Mouse (Mus musculus): ENCODE measurements around the gene Dscaml1. TPM values are rescaled to one million over a fixed set of nuclear protein-coding genes. Genes with fewer than 3 reads are reported as not detected.
A peak's percentile ranks its signal among the peaks of the same experiment; 100 is the strongest.

The Dscaml1 gene
- polyA plus RNA-seq, 1 experiment, result 1.3 TPM

DNA sequence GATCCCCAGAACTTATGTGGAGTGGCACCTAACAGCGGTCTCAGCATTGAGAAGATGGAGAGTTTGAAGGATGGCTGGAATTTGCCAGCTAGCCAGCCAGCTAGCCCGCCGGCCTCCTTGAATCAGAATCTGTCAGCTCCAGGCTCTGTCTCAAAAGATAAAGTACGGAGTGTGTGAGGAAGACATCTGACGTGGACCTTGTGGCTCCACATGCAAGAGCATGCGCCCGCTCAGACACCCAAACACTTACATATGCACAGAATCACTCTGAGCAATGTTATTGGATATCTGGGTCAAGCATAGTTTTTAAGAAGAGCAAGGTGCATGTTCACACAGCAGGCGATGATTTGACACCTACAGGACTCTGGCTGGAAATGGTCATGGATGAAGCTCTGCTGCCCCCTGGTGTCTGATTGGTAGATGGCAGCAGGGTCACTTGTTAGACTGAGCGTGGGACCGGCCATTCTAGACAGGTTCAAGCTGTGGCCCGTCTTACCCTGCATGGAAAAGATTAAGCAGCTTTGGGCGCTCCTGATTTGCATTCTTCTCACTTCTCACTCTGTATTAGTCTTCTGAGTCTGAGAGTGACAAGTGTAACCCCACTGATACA is 37.9 kb upstream of the Dscaml1 start:
- Histone ChIP-seq H3K36me3 (ENCODE audit: control insufficient read depth, insufficient read depth, low read length) (no peaks in the 10 kb centered on the region), H3K4me1 (ENCODE audit: control insufficient read depth, insufficient read depth, insufficient read length) (no peaks in the 10 kb centered on the region), H3K27ac (ENCODE audit: insufficient read depth, low read length) (no peak overlapping the region), H3K4me3 (ENCODE audit: extremely low read depth, insufficient read depth, insufficient read length) (no peak overlapping the region), H3K27me3 (ENCODE audit: control insufficient read depth, insufficient read depth, low read length) (no peaks in the 10 kb centered on the region)
- peak; percentile 63 to 85 for DNase-seq (ENCODE audit: low read depth in 1 of 2, low spot score in 2 of 2)
- WGBS, result 48% methylated on average over 12 of the region's 12 CpGs
- TF ChIP-seq POLR2A (IDR thresholded peaks at IDR 0.05; ENCODE audit: low read depth, low read length) (no peak), CTCF (IDR thresholded peaks at IDR 0.05; ENCODE audit: extremely low read depth, insufficient read depth, insufficient read length, insufficient replicate concordance) (peak; percentile 93; the same call in 1 of the 2 replicates)

DNA sequence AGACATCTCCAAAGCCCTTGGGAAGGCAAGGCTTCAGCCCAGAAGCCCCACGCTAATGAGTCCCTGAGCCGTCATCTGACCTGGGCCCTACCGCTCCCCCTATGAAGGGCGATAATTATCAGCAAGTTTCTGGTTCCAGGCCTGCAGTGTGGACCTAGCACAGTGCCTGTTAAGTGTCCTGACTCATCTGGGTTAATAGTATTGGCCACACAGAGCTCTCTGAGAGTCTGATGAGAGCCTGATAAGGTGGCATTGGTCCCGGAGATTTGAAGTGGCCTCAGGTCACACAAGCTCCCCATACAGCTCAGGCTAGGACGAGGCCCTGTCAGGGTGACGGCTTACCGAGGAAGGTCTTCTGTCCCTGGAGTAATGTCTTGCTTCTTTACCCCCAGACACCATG is 36.8 kb upstream of the Dscaml1 start:
- Histone ChIP-seq H3K27me3 (ENCODE audit: control insufficient read depth, insufficient read depth, low read length) (no peaks in the 10 kb centered on the region), H3K36me3 (ENCODE audit: control insufficient read depth, insufficient read depth, low read length) (no peaks in the 10 kb centered on the region), H3K27ac (ENCODE audit: insufficient read depth, low read length) (no peak overlapping the region), H3K4me3 (ENCODE audit: extremely low read depth, insufficient read depth, insufficient read length) (no peak overlapping the region), H3K4me1 (ENCODE audit: control insufficient read depth, insufficient read depth, insufficient read length) (no peaks in the 10 kb centered on the region)
- no peak for DNase-seq (ENCODE audit: low read depth in 1 of 2, low spot score in 2 of 2)
- 90% methylated on average over 8 of the region's 8 CpGs for WGBS
- TF ChIP-seq CTCF (IDR thresholded peaks at IDR 0.05; ENCODE audit: extremely low read depth, insufficient read depth, insufficient read length, insufficient replicate concordance) (no peak), POLR2A (IDR thresholded peaks at IDR 0.05; ENCODE audit: low read depth, low read length) (no peak)

DNA sequence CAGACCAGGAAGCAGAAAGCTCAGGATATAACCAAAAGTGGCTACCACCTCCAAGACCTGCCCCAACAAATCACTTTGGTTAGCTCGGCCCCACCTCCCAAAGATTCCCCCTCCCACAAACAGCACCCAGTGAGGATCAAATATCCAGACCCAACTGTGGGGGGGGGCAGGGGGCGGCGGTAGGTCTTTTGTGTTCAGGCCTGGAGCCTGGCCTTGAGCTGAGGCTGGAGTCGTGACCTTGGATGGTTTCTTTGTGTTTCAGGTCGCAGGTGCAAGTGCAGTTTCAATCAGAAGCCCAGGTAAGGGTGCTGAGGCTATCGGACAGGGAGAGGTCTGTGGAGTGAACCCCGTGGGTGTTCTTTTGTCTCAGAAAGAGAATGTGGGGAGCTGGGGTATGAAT is 35.1 kb upstream of the Dscaml1 start:
- no peak overlapping the region for H3K27ac ChIP-seq (ENCODE audit: insufficient read depth, low read length)
- no peak overlapping the region for H3K4me3 ChIP-seq (ENCODE audit: extremely low read depth, insufficient read depth, insufficient read length)
- no peaks in the 10 kb centered on the region for H3K36me3 ChIP-seq (ENCODE audit: control insufficient read depth, insufficient read depth, low read length)
- DNase-seq (ENCODE audit: low read depth in 1 of 2, low spot score in 2 of 2), result no peak
- 89% methylated on average over 7 of the region's 7 CpGs for WGBS
- no peaks in the 10 kb centered on the region for H3K27me3 ChIP-seq (ENCODE audit: control insufficient read depth, insufficient read depth, low read length)
- H3K4me1 ChIP-seq (ENCODE audit: control insufficient read depth, insufficient read depth, insufficient read length), result no peaks in the 10 kb centered on the region
- no peak for TF ChIP-seq CTCF (IDR thresholded peaks at IDR 0.05; ENCODE audit: extremely low read depth, insufficient read depth, insufficient read length, insufficient replicate concordance)
- TF ChIP-seq POLR2A (IDR thresholded peaks at IDR 0.05; ENCODE audit: low read depth, low read length), result no peak

DNA sequence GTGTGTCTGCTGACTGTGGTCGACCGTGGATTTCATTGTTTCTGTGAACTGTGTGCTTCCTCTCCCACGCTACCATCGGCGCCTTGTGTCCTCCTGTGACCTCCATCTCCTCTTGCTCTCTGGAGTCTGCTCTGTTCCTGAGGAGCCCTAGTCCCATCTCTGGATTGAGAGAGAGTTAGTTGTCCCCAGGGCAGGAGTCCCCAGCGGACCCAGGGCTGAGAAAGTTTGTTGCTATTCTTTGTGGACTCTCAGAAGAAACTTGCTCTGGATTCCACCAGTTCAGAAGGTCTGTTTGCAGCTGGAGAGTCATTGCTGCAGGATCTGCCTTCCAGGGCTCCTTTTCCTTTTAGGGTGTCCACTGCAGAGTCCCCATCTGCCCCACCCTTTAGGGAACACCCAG is 31.2 kb upstream of the Dscaml1 start:
- WGBS, result 77% methylated on average over 6 of the region's 6 CpGs
- Histone ChIP-seq H3K27me3 (ENCODE audit: control insufficient read depth, insufficient read depth, low read length) (no peaks in the 10 kb centered on the region), H3K27ac (ENCODE audit: insufficient read depth, low read length) (no peak overlapping the region)

DNA sequence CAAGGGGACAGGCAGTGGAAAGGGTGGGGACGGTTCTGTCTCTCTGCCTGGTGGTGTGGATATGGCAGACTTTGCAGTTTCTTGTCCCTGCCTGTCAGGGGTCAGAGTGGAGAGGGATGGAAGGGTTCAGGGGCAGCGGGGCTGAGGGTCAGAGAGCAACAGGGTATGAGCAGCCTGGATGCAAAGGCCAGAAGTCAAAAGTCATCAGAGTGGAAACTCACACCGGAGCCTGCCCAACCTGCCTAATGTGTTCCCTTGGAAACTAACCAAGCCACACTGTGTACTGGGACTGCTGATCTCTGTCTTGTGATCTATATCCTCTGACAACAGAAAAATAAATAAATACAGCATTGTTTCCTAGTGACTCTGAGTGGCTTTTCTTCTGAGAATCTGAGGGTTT is 30.6 kb upstream of the Dscaml1 start:
- Histone ChIP-seq H3K27ac (ENCODE audit: insufficient read depth, low read length) (no peak overlapping the region), H3K27me3 (ENCODE audit: control insufficient read depth, insufficient read depth, low read length) (no peaks in the 10 kb centered on the region), H3K4me1 (ENCODE audit: control insufficient read depth, insufficient read depth, insufficient read length) (no peaks in the 10 kb centered on the region), H3K4me3 (ENCODE audit: extremely low read depth, insufficient read depth, insufficient read length) (no peak overlapping the region), H3K36me3 (ENCODE audit: control insufficient read depth, insufficient read depth, low read length) (no peaks in the 10 kb centered on the region)
- WGBS, result 87% methylated on average over 3 of the region's 3 CpGs
- no peak for DNase-seq (ENCODE audit: low read depth in 1 of 2, low spot score in 2 of 2)
- TF ChIP-seq CTCF (IDR thresholded peaks at IDR 0.05; ENCODE audit: extremely low read depth, insufficient read depth, insufficient read length, insufficient replicate concordance) (no peak), POLR2A (IDR thresholded peaks at IDR 0.05; ENCODE audit: low read depth, low read length) (no peak)

More for the DNA sequence above, 31.2 kb upstream of the Dscaml1 start:
- H3K4me3 ChIP-seq (ENCODE audit: extremely low read depth, insufficient read depth, insufficient read length), result no peak overlapping the region
- no peaks in the 10 kb centered on the region for H3K4me1 ChIP-seq (ENCODE audit: control insufficient read depth, insufficient read depth, insufficient read length)
- no peak for TF ChIP-seq POLR2A (IDR thresholded peaks at IDR 0.05; ENCODE audit: low read depth, low read length)
- no peak for TF ChIP-seq CTCF (IDR thresholded peaks at IDR 0.05; ENCODE audit: extremely low read depth, insufficient read depth, insufficient read length, insufficient replicate concordance)
- H3K36me3 ChIP-seq (ENCODE audit: control insufficient read depth, insufficient read depth, low read length), result no peaks in the 10 kb centered on the region
- no peak for DNase-seq (ENCODE audit: low read depth in 1 of 2, low spot score in 2 of 2)

DNA sequence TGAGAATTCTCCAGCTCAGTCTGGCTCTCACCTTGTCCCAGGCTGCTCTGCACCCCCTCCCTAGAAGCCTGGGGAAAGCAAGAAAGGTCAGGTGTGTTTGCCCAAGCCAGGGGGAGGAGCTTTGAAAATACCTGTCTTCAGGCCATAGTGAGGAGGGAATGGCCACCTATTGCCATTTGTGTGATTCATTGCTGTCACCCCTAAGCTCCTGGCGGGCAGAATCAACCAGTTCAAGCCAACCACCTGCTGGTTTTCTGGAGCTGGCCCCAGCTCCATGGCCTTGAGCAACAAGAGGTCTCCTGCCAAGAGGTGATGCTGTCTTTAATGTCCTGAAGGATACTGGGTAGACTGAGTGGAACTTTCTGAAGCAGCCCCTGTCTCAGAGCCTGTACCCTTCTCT is 28.1 kb upstream of the Dscaml1 start:
- 67% methylated on average over 1 of the region's 1 CpGs for WGBS
- Histone ChIP-seq H3K4me3 (ENCODE audit: extremely low read depth, insufficient read depth, insufficient read length) (no peak overlapping the region), H3K36me3 (ENCODE audit: control insufficient read depth, insufficient read depth, low read length) (no peaks in the 10 kb centered on the region), H3K4me1 (ENCODE audit: control insufficient read depth, insufficient read depth, insufficient read length) (no peaks in the 10 kb centered on the region), H3K27me3 (ENCODE audit: control insufficient read depth, insufficient read depth, low read length) (no peaks in the 10 kb centered on the region; the same call in 1 of the 2 replicates), H3K27ac (ENCODE audit: insufficient read depth, low read length) (no peak overlapping the region)
- TF ChIP-seq CTCF (IDR thresholded peaks at IDR 0.05; ENCODE audit: extremely low read depth, insufficient read depth, insufficient read length, insufficient replicate concordance) (no peak), POLR2A (IDR thresholded peaks at IDR 0.05; ENCODE audit: low read depth, low read length) (no peak)
- no peak for DNase-seq (ENCODE audit: low read depth in 1 of 2, low spot score in 2 of 2)

DNA sequence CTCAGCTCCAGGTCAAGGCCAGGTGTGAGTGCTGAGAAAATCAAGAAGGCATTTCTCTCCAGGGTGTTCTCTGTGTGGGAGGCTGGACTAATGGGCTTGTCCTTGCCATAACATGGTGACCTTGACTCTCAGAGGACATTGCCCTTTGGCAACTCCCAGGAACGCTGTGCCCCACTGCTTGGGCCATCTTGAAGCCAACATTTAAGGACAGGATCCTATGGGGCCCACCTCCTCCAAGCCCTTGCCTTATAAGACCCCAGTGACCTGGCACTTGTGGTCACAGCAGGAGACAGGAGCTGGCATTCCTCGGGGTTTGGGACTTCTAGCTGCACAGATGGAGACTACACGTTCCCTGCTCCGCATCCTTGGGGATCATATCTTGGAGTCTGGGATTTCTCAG is 27.0 kb upstream of the Dscaml1 start, which contains the start of gene Fxyd2:
Fxyd2 (plus strand) TSS at position 236 of the 400 bp plus-strand sequence.
- no peaks in the 10 kb centered on the region for H3K4me1 ChIP-seq (ENCODE audit: control insufficient read depth, insufficient read depth, insufficient read length)
- no peak within 1 kb of the TSS for H3K4me3 ChIP-seq (ENCODE audit: extremely low read depth, insufficient read depth, insufficient read length)
- DNase-seq (ENCODE audit: low read depth in 1 of 2, low spot score in 2 of 2), result no peak
- H3K27ac ChIP-seq (ENCODE audit: insufficient read depth, low read length), result no peak within 1 kb of the TSS
- no peaks in the 10 kb centered on the region; the same call in 1 of the 2 replicates for H3K27me3 ChIP-seq (ENCODE audit: control insufficient read depth, insufficient read depth, low read length)
- no peak for TF ChIP-seq POLR2A (IDR thresholded peaks at IDR 0.05; ENCODE audit: low read depth, low read length)
- TF ChIP-seq CTCF (IDR thresholded peaks at IDR 0.05; ENCODE audit: extremely low read depth, insufficient read depth, insufficient read length, insufficient replicate concordance), result no peak
- H3K36me3 ChIP-seq (ENCODE audit: control insufficient read depth, insufficient read depth, low read length), result no peaks in the 10 kb centered on the region
- WGBS, result 82% methylated on average over 4 of the region's 4 CpGs
